Mouse (Mus musculus): ENCODE data around the gene Gm13057. TPM values are rescaled to one million over a fixed set of nuclear protein-coding genes. Genes with fewer than 3 reads are reported as not detected.

The Gm13057 gene
- polyA plus RNA-seq (2012; rRNA removed), result not detected in 2 replicates

DNA sequence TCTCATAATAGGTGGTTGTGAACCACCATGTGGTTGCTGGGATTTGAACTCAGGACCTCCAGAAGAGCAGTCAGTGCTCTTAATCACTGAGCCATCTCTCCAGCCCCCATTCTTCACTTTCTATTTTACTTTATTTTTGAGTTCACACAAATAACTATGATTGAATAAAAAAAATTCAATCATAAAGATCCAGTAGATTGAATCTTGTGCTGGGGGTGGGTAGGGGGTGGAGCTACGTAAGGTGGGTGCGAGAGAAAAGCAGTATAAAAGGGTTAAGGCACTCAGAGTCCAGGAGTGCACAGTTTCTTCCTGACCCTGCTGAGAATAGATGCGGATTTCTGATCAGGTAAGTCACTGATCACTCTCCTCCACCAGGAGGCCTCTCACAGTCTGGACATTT, at the start of gene Gm13057, which contains the start of gene BC080695:
Gene Gm13057 (plus strand): TSS at position 310 of the 400 bp plus-strand sequence.
Gene BC080695 (plus strand): TSS at position 301 of the 400 bp plus-strand sequence.

DNA sequence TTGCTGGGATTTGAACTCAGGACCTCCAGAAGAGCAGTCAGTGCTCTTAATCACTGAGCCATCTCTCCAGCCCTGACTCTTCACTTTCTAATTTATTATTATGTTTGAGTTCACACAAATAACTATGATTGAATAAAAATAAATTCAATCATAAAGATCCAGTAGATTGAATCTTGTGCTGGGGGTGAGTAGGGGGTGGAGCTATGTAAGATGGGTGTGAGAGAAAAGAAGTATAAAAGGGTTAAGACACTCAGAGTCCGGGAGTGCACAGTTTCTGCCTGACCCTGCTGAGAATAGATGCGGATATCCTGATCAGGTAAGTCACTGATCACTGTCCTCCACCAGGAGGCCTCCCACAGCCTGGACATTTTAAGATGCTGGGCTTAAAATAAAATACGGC, 40.5 kb upstream of the Gm13057 start, which contains the start of gene Gm13043:
Gene Gm13043 (plus strand): TSS at position 301 of the 400 bp plus-strand sequence.

DNA sequence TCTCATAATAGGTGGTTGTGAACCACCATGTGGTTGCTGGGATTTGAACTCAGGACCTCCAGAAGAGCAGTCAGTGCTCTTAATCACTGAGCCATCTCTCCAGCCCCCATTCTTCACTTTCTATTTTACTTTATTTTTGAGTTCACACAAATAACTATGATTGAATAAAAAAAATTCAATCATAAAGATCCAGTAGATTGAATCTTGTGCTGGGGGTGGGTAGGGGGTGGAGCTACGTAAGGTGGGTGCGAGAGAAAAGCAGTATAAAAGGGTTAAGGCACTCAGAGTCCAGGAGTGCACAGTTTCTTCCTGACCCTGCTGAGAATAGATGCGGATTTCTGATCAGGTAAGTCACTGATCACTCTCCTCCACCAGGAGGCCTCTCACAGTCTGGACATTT, 15.9 kb upstream of the Gm13057 start, which contains the start of gene Gm13040:
Gene Gm13040 (plus strand): TSS at position 301 of the 400 bp plus-strand sequence.

Other genes starting within 250 kb of the Gm13057 start
- 0.16 and 0.32 TPM in 2 replicates for gene Lrrc38, start 202.0 kb upstream of the Gm13057 start, polyA plus RNA-seq (2012; rRNA removed)
- not detected in 2 replicates for gene Pramel1, start 157.3 kb upstream of the Gm13057 start, polyA plus RNA-seq (2012; rRNA removed)
- 7.9 and 13.6 TPM in 2 replicates for gene Pramef8, start 139.3 kb upstream of the Gm13057 start, polyA plus RNA-seq (2012; rRNA removed)
- not detected in 2 replicates for gene Oog4, start 101.4 kb upstream of the Gm13057 start, polyA plus RNA-seq (2012; rRNA removed)
- not detected in 2 replicates for gene Gm13043, start 40.4 kb upstream of the Gm13057 start, polyA plus RNA-seq (2012; rRNA removed)
- not detected in 2 replicates for gene Gm13040, start 15.8 kb upstream of the Gm13057 start, polyA plus RNA-seq (2012; rRNA removed)
- gene BC080695, start within 50 bp of the Gm13057 start, polyA plus RNA-seq (2012; rRNA removed), result not detected in 2 replicates
- gene Gm13083, start 63.3 kb downstream of the Gm13057 start, polyA plus RNA-seq (2012; rRNA removed), result not detected in 2 replicates
- gene Gm13088, start 105.5 kb downstream of the Gm13057 start, polyA plus RNA-seq (2012; rRNA removed), result not detected in 2 replicates
- not detected in 2 replicates for gene Gm13089, start 151.0 kb downstream of the Gm13057 start, polyA plus RNA-seq (2012; rRNA removed)
- not detected in 2 replicates for gene Gm13078, start 167.7 kb downstream of the Gm13057 start, polyA plus RNA-seq (2012; rRNA removed)
- gene Gm13023, start 237.6 kb downstream of the Gm13057 start, polyA plus RNA-seq (2012; rRNA removed), result not detected in 2 replicates

Measured in central nervous system, embryonic 11.5 days (tissue).